Mouse (Mus musculus) bone marrow, adult 2 months (tissue): ENCODE measurements around the gene Slc31a2.

Experiments
- CTCF ChIP-seq: fragments of 200-500 bp; IDR thresholded peaks from 2 replicates; pipeline ENCODE4 v1.5.1; 2011; ENCODE audit warnings: low read length, control low read depth; ENCODE audit not compliant: control insufficient read depth, insufficient read depth
- POLR2A ChIP-seq: fragments of 200-500 bp; IDR thresholded peaks from 2 replicates; pipeline ENCODE4 v1.6.1; 2011; ENCODE audit warnings: low read depth, mild to moderate bottlenecking, control low read depth, low read length, borderline replicate concordance; ENCODE audit not compliant: control insufficient read depth

GRCm38 (mm10) chr4:62230153-62230552, 32.2 kb upstream of the Slc31a2 start:
- TF ChIP-seq CTCF (no peak), POLR2A (no peak)
